Mouse (Mus musculus): ENCODE results near the gene B4galt4. TPM values are rescaled to one million over a fixed set of nuclear protein-coding genes. Genes with fewer than 3 reads are reported as not detected.

B4galt4 gene
- 18.0 and 19.9 TPM in 2 replicates for polyA plus RNA-seq (2012; rRNA removed)

DNA sequence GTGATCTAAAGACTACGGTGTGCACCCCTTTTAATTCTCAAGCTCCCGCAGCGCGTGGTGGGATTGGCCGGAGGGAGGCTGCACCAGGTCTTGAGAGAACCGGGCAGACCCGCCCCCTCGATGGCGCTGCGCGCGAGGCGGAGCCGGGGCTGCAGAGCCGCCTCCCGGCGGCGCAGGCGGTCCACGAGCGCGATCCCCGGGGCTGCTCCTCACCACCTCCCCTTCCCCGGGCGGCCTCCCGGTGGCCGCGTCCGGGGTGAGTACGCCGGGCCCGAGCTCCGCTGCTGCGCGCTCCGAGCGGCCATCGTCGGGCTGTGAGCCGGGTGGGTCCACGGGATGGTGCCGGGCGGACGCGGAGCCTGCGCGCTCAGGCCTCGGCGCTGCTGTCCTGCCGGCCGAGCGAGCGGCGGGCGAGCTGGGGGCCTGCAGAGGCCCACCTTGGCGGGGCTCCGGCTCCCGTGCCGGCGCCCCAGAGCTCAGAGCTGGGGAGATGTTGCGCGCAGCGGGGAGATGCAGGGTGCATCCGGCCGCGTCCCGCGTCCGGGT is at the start of gene B4galt4:
Gene B4galt4, plus strand, starts transcription at position 152 of the 546 bp plus-strand sequence.
- Histone ChIP-seq H3K27ac (ENCODE audit: insufficient read depth, low read length) (peak within 1 kb of the TSS; percentile 76), H3K4me3 (replicated peaks; ENCODE audit: insufficient read depth, low read depth, low read length) (peak within 1 kb of the TSS; percentile 99), H3K27me3 (ENCODE audit: control insufficient read depth, insufficient read depth, low read length) (no peaks in the 10 kb centered on the region), H3K4me1 (ENCODE audit: control insufficient read depth, insufficient read depth, low read length) (no peaks in the 10 kb centered on the region)
- 0 out of 2 replicates have a peak, but pooled peaks have one; percentile 31 for TF ChIP-seq POLR2A (IDR thresholded peaks at IDR 0.05; ENCODE audit: borderline replicate concordance, insufficient read depth, low read length)
- no peak for TF ChIP-seq CTCF (IDR thresholded peaks at IDR 0.05; ENCODE audit: borderline replicate concordance, insufficient read depth, low read depth, low read length)
- WGBS: under 1% methylated on average over 67 of the region's 69 CpGs
- peak; percentile 75 to 80 for DNase-seq

DNA sequence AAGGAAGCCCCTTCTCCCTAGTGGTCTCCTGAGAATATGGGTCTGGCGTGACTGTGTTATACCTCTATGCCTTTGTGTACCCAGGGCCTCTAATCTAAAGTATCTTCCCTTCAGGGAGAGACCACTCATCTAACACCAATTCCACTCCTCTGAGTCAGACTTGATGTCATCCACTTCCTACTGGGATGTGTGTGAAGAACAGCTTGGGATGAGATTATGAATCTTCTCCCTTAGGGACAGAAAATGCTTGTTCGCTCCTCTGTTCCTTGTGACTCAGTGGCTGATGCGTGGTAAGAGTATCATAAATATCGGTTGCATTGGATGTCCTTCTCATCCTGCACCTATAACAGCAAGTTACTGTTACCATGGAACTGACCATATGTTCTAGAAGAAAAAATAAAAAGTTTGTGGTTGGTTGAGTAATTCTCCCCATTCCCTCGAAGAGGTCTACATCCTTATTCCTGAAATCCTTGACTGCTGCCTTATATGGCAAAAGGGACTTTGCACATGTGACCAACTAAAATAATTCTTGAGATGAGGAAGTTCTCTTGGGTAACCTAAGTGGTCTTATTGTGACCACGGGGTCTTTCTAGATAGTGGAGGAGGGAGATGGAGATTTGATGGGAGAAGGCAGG is 47.0 kb upstream of the B4galt4 start:
- no peaks in the 10 kb centered on the region for H3K27me3 ChIP-seq (ENCODE audit: control insufficient read depth, insufficient read depth, low read length)

DNA sequence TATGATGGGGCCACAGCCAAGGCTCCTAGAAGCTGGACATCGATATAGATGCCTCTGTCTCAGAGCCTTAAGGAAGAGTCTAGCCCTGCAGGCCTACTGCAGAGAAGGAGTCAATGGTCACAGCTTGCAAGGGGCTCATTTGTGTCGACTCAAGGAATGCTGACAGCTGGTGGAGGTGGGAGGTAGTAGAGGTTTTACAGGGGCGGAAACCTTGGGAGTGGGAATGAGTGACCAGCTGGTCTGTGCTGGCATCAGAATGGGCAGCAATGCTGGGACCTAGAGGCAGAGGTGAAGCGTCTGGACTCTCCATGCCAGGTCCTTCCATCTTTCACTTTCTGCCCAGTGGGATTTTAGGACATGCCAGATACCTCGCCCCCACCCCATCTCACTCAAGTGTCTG is 46.5 kb upstream of the B4galt4 start:
- no peak for DNase-seq
- H3K4me3 ChIP-seq (replicated peaks; ENCODE audit: insufficient read depth, low read depth, low read length): no peak overlapping the region
- no peaks in the 10 kb centered on the region for H3K4me1 ChIP-seq (ENCODE audit: control insufficient read depth, insufficient read depth, low read length)
- H3K27me3 ChIP-seq (ENCODE audit: control insufficient read depth, insufficient read depth, low read length): no peaks in the 10 kb centered on the region
- H3K27ac ChIP-seq (ENCODE audit: insufficient read depth, low read length): no peak overlapping the region
- TF ChIP-seq CTCF (IDR thresholded peaks at IDR 0.05; ENCODE audit: borderline replicate concordance, insufficient read depth, low read depth, low read length): no peak
- TF ChIP-seq POLR2A (IDR thresholded peaks at IDR 0.05; ENCODE audit: borderline replicate concordance, insufficient read depth, low read length): no peak
- 40% methylated on average over 5 of the region's 5 CpGs for WGBS

More for the DNA sequence above, 47.0 kb upstream of the B4galt4 start:
- no peak for TF ChIP-seq POLR2A (IDR thresholded peaks at IDR 0.05; ENCODE audit: borderline replicate concordance, insufficient read depth, low read length)
- no peak for TF ChIP-seq CTCF (IDR thresholded peaks at IDR 0.05; ENCODE audit: borderline replicate concordance, insufficient read depth, low read depth, low read length)
- no peak for DNase-seq
- no peaks in the 10 kb centered on the region for H3K4me1 ChIP-seq (ENCODE audit: control insufficient read depth, insufficient read depth, low read length)
- no peak overlapping the region for H3K4me3 ChIP-seq (replicated peaks; ENCODE audit: insufficient read depth, low read depth, low read length)
- no peak overlapping the region for H3K27ac ChIP-seq (ENCODE audit: insufficient read depth, low read length)
- WGBS: 92% methylated on average over 6 of the region's 6 CpGs

DNA sequence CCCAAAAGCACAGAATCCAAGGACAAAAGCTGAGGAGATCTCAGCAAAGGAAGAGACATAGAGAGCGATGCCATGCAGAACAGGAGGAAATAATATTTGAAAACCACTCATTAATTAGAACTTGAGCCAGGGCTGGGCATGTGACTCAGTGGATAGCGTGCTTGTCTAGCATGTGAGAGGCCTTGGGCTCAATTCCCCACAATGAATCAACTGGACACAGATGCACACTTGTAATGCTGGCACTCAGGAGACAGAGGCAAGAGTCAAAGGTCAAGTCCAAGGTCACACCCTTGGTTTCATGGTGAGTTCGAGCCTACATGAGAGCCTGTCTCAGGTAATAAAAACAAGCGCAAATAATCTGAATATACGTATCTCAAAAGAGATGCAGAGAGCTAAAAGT is 44.5 kb upstream of the B4galt4 start:
- DNase-seq: no peak
- H3K27ac ChIP-seq (ENCODE audit: insufficient read depth, low read length): no peak overlapping the region
- WGBS: 87% methylated on average over 5 of the region's 5 CpGs

DNA sequence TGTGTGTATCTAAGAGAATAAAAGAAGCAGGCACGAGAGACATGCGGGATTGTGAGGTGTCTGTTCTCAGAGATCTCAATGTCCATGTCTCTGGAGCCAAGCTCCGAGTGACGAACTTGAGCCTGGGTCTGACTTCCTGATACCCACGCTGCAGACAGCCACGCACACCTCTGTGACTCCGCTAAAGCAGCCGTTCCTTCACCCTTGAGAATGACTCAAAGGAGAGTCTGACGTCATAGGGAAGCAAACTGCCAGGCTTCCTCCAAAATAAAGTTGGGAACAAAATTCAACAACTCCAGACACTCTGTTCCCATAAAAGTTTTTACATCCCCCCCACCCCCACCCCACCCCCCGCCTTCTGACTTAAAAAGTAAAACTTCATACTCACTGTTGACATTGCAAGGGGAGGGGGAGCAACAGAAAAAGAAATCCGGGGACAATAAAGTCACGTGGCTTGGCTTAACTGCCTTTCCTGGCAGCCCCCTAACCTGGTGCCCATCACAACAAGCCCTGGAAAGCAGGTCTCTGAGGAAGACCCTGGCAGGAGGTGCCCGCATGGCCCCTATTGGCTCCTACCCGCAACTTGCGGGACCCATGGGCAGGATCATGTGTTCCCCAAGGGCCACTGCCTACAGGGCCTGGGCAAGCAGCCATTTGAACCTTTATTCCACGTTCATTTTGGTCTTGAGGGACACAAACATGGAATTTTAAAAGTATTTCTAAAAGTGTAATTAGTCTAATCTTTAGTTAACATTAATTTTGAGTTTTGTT is 41.5 kb upstream of the B4galt4 start:
- H3K27ac ChIP-seq (ENCODE audit: insufficient read depth, low read length): no peak overlapping the region
- no peak for DNase-seq
- 77% methylated on average over 16 of the region's 16 CpGs for WGBS
- no peaks in the 10 kb centered on the region for H3K4me1 ChIP-seq (ENCODE audit: control insufficient read depth, insufficient read depth, low read length)
- no peak overlapping the region for H3K4me3 ChIP-seq (replicated peaks; ENCODE audit: insufficient read depth, low read depth, low read length)
- TF ChIP-seq CTCF (IDR thresholded peaks at IDR 0.05; ENCODE audit: borderline replicate concordance, insufficient read depth, low read depth, low read length): no peak
- TF ChIP-seq POLR2A (IDR thresholded peaks at IDR 0.05; ENCODE audit: borderline replicate concordance, insufficient read depth, low read length): no peak
- H3K27me3 ChIP-seq (ENCODE audit: control insufficient read depth, insufficient read depth, low read length): no peaks in the 10 kb centered on the region

More for the DNA sequence above, 44.5 kb upstream of the B4galt4 start:
- no peaks in the 10 kb centered on the region for H3K4me1 ChIP-seq (ENCODE audit: control insufficient read depth, insufficient read depth, low read length)
- H3K4me3 ChIP-seq (replicated peaks; ENCODE audit: insufficient read depth, low read depth, low read length): no peak overlapping the region
- no peaks in the 10 kb centered on the region for H3K27me3 ChIP-seq (ENCODE audit: control insufficient read depth, insufficient read depth, low read length)
- TF ChIP-seq CTCF (IDR thresholded peaks at IDR 0.05; ENCODE audit: borderline replicate concordance, insufficient read depth, low read depth, low read length) (no peak), POLR2A (IDR thresholded peaks at IDR 0.05; ENCODE audit: borderline replicate concordance, insufficient read depth, low read length) (no peak)

DNA sequence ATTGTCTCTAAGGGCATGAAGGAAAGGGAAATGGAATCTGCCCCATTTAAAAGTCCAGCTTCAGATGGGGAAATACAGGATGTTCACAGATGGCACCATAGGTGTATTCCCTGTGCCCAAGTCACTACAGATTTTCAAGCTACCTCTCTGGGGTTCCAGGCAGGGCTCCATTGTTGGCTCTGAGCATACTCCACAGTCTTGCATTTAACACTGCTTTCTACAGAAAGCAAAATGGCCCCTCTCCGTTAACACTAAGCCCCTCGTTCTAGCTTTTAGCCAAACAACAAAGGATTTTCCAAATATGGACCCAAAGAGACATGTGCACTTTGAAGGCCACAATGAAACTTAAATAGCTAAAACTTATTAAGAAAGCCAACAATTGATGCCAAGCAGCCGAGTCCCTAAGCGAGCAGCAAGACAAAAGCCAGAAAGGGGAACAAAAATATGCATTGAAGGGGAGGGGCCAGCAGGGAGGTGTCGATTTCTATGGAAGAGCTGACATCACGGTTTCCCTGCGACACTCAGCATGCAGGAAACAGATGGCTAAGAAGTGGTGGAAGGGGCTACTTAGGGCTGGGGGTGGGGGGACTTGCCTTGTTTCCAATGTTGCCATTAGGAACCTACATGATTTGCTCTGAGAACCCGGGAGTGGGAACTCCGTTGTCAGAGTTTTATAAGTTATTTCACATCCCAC is 40.4 kb upstream of the B4galt4 start:
- no peak overlapping the region for H3K27ac ChIP-seq (ENCODE audit: insufficient read depth, low read length)
- no peak overlapping the region for H3K4me3 ChIP-seq (replicated peaks; ENCODE audit: insufficient read depth, low read depth, low read length)
- TF ChIP-seq POLR2A (IDR thresholded peaks at IDR 0.05; ENCODE audit: borderline replicate concordance, insufficient read depth, low read length) (no peak), CTCF (IDR thresholded peaks at IDR 0.05; ENCODE audit: borderline replicate concordance, insufficient read depth, low read depth, low read length) (no peak)
- WGBS: 25% methylated on average over 9 of the region's 9 CpGs
- H3K27me3 ChIP-seq (ENCODE audit: control insufficient read depth, insufficient read depth, low read length): no peaks in the 10 kb centered on the region
- no peak for DNase-seq
- no peaks in the 10 kb centered on the region for H3K4me1 ChIP-seq (ENCODE audit: control insufficient read depth, insufficient read depth, low read length)

DNA sequence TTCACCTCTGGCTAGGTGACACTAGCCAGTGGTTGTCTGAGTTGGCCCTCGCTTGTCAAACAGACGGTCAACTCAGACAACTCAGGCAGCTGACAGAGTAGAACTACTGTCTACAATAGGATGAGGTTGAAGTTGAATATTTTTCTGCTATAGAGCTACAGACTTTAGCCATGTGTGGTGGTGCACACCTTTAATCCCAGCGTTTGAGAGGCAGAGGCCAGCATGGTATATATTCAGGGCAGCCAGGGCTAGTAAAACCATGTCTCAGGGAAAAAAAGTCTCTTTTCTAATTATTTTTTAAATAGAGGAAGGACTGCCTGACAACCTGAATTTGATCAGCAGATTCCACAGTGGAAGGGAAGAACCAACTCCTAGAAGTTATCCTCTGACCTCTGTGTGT is 39.7 kb upstream of the B4galt4 start:
- H3K4me3 ChIP-seq (replicated peaks; ENCODE audit: insufficient read depth, low read depth, low read length): no peak overlapping the region
- no peaks in the 10 kb centered on the region for H3K4me1 ChIP-seq (ENCODE audit: control insufficient read depth, insufficient read depth, low read length)
- TF ChIP-seq CTCF (IDR thresholded peaks at IDR 0.05; ENCODE audit: borderline replicate concordance, insufficient read depth, low read depth, low read length) (no peak), POLR2A (IDR thresholded peaks at IDR 0.05; ENCODE audit: borderline replicate concordance, insufficient read depth, low read length) (no peak)
- no peaks in the 10 kb centered on the region for H3K27me3 ChIP-seq (ENCODE audit: control insufficient read depth, insufficient read depth, low read length)
- no peak overlapping the region for H3K27ac ChIP-seq (ENCODE audit: insufficient read depth, low read length)
- DNase-seq: no peak
- 78% methylated on average over 3 of the region's 3 CpGs for WGBS

All from cerebellum, adult 2 months (tissue).